Mouse (Mus musculus): ENCODE data around the gene Slc12a4. TPM values are rescaled to one million over a fixed set of nuclear protein-coding genes. Genes with fewer than 3 reads are reported as not detected.
A peak's percentile ranks its signal among the peaks of the same experiment; 100 is the strongest.

Slc12a4 gene
- polyA plus RNA-seq, 1 experiment from 2014 or later = 11.4 TPM

DNA sequence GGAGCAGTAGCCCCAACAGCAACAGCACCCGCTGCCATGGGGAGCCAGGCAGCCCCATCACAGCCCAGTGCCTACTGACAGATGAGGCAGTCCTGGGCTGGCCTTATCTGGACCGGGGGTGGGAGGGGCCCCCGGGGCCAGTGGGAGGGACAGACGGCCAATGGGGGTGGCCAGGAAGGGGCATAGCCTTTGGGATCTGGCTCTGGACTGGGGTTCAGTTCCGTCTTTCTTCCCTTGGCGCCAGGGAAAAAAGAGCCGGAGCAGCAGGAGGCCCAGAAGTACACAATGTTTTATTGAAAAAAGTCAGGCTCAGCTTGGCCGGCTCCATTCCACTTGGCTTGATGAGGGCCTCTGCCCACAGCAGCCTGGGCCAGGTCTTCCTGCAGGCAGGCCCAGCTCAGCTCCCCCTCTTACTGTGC, 22.6 kb downstream of the Slc12a4 start, which contains the start of gene Lcat:
Lcat (minus strand) TSS at position 62 of the 419 bp plus-strand sequence.
- ATAC-seq (replicated peaks; ENCODE audit: low FRiP score) (no peak), DNase-seq (ENCODE audit: low spot score) (peak; percentile 51)
- Histone ChIP-seq H3K4me1 (replicated peaks; ENCODE audit: control insufficient read depth, insufficient read depth, low read length) (no peaks in the 10 kb centered on the region), H3K36me3 (ENCODE audit: control insufficient read depth, insufficient read depth, low read length) (no peaks in the 10 kb centered on the region), H3K9me3 (ENCODE audit: control insufficient read depth, low read length) (no peaks in the 10 kb centered on the region), H3K4me3 (ENCODE audit: low read depth, low read length) (no peak within 1 kb of the TSS), H3K27ac (ENCODE audit: low read depth, low read length) (no peak within 1 kb of the TSS), H3K4me2 (ENCODE audit: low read depth, low read length, severe bottlenecking) (no peak within 1 kb of the TSS), H3K9ac (ENCODE audit: low read length) (no peak within 1 kb of the TSS), H3K27me3 (ENCODE audit: control insufficient read depth, insufficient read depth, low read length) (no peaks in the 10 kb centered on the region)
- 55% methylated on average over 7 of the region's 8 CpGs for WGBS

GRCm38 (mm10) chr8:105942542-105942941, 23.4 kb downstream of the Slc12a4 start:
- H3K9me3 ChIP-seq (ENCODE audit: control insufficient read depth, low read length) = no peaks in the 10 kb centered on the region
- DNase-seq (ENCODE audit: low spot score) (peak; percentile 33), ATAC-seq (replicated peaks; ENCODE audit: low FRiP score) (no peak)
- no peak overlapping the region for H3K4me3 ChIP-seq (ENCODE audit: low read depth, low read length)
- no peaks in the 10 kb centered on the region for H3K27me3 ChIP-seq (ENCODE audit: control insufficient read depth, insufficient read depth, low read length)
- H3K4me2 ChIP-seq (ENCODE audit: low read depth, low read length, severe bottlenecking) = no peak overlapping the region
- H3K4me1 ChIP-seq (replicated peaks; ENCODE audit: control insufficient read depth, insufficient read depth, low read length) = 0 out of 2 replicates have a peak, but pooled peaks cover 2% of the 10 kb centered on the region
- H3K36me3 ChIP-seq (ENCODE audit: control insufficient read depth, insufficient read depth, low read length) = no peaks in the 10 kb centered on the region
- WGBS = 97% methylated on average over 5 of the region's 5 CpGs
- H3K27ac ChIP-seq (ENCODE audit: low read depth, low read length) = no peak overlapping the region
- no peak overlapping the region for H3K9ac ChIP-seq (ENCODE audit: low read length)

DNA sequence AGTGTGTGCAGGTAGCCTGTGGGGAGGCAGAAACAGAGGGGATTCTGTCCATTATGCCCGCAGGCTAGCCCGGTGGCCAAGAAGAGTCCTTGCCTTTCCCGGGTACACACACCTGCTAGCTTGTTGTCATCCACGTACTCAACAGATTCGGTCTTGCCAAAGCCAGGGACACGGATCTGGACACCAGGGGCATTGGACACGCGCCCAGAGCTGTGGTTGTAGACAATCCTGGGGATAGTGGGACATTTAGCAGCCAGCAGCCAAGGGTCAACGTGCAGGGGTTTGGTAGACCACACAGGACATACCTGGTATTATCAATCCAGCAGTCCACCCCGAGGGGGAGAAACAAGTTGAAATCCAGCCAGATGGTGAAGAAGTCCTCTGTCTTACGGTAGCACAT, 23.9 kb downstream of the Slc12a4 start:
- WGBS = 90% methylated on average over 11 of the region's 11 CpGs
- no peak for ATAC-seq (replicated peaks; ENCODE audit: low FRiP score)

GRCm38 (mm10) chr8:105938306-105938669, 27.6 kb downstream of the Slc12a4 start, which contains the start of gene Psmb10:
Gene Psmb10, minus strand, starts transcription at chr8:105938444.
- Histone ChIP-seq H3K4me3 (ENCODE audit: low read depth, low read length) (peak within 1 kb of the TSS; percentile 49), H3K27ac (ENCODE audit: low read depth, low read length) (peak within 1 kb of the TSS; percentile 32; the same call in 1 of the 2 replicates), H3K9me3 (ENCODE audit: control insufficient read depth, low read length) (no peaks in the 10 kb centered on the region), H3K27me3 (ENCODE audit: control insufficient read depth, insufficient read depth, low read length) (no peaks in the 10 kb centered on the region), H3K9ac (ENCODE audit: low read length) (peak within 1 kb of the TSS; percentile 84), H3K4me1 (replicated peaks; ENCODE audit: control insufficient read depth, insufficient read depth, low read length) (peaks cover 6% of the 10 kb centered on the region; the same call in 1 of the 2 replicates), H3K36me3 (ENCODE audit: control insufficient read depth, insufficient read depth, low read length) (no peaks in the 10 kb centered on the region), H3K4me2 (ENCODE audit: low read depth, low read length, severe bottlenecking) (peak within 1 kb of the TSS; percentile 97)
- ATAC-seq (replicated peaks; ENCODE audit: low FRiP score) (no peak), DNase-seq (ENCODE audit: low spot score) (no peak)
- WGBS = 42% methylated on average over 4 of the region's 4 CpGs

More for the DNA sequence above, 23.9 kb downstream of the Slc12a4 start:
- Histone ChIP-seq H3K9ac (ENCODE audit: low read length) (no peak overlapping the region), H3K36me3 (ENCODE audit: control insufficient read depth, insufficient read depth, low read length) (no peaks in the 10 kb centered on the region), H3K9me3 (ENCODE audit: control insufficient read depth, low read length) (no peaks in the 10 kb centered on the region), H3K27ac (ENCODE audit: low read depth, low read length) (no peak overlapping the region), H3K27me3 (ENCODE audit: control insufficient read depth, insufficient read depth, low read length) (no peaks in the 10 kb centered on the region), H3K4me1 (replicated peaks; ENCODE audit: control insufficient read depth, insufficient read depth, low read length) (0 out of 2 replicates have a peak, but pooled peaks cover 2% of the 10 kb centered on the region), H3K4me3 (ENCODE audit: low read depth, low read length) (no peak overlapping the region), H3K4me2 (ENCODE audit: low read depth, low read length, severe bottlenecking) (no peak overlapping the region)
- peak; percentile 49 for DNase-seq (ENCODE audit: low spot score)

DNA sequence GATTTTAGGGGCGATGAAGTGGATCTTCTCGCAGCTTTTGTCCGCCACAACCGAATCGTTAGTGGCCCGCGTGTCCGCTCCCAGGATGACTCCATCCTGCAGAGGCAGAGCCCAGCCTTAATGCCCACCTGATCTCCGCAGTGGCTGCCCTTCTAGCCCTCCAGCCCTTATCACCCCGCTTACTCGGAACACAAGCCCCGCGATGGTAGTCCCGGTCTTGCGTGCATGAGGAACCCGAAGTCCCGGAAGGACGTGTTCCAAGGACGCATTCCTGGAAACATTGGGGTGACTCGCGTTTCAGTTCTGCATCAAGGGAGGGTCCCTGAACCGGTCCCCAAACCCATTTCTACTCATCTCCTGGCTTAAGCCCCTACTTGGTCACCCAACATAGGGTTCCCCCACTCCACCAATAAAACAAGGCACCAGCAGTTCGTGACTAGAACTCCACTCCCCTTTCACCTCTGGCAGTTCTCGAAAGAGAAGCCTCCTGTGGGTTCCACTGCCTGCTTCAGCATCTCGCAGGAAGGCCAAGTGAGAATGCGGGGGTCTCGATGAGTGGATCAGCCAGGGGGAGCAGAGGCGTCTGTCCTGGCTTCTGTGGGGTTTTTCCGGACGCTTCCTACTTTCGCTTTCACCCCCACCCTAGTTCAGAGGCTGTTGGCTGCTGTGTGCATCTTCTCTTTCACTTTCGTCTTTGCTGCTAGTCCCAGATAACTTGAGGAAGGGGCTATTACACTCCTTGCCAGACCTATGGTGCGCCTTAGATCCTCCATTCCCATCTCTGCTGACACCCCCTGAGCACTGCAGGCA, 28.2 kb downstream of the Slc12a4 start:
- peak; percentile 62 for DNase-seq (ENCODE audit: low spot score)

GRCm38 (mm10) chr8:105936866-105937475, 28.9 kb downstream of the Slc12a4 start:
- DNase-seq (ENCODE audit: low spot score) (peak; percentile 91), ATAC-seq (replicated peaks; ENCODE audit: low FRiP score) (peak; percentile 88)
- under 1% methylated on average over 30 of the region's 30 CpGs for WGBS
- Histone ChIP-seq H3K4me1 (replicated peaks; ENCODE audit: control insufficient read depth, insufficient read depth, low read length) (peaks cover 6% of the 10 kb centered on the region; the same call in 1 of the 2 replicates), H3K27me3 (ENCODE audit: control insufficient read depth, insufficient read depth, low read length) (no peaks in the 10 kb centered on the region), H3K27ac (ENCODE audit: low read depth, low read length) (peak overlapping the region; percentile 32), H3K4me2 (ENCODE audit: low read depth, low read length, severe bottlenecking) (peak overlapping the region; percentile 97), H3K9ac (ENCODE audit: low read length) (peak overlapping the region; percentile 84), H3K9me3 (ENCODE audit: control insufficient read depth, low read length) (no peaks in the 10 kb centered on the region), H3K36me3 (ENCODE audit: control insufficient read depth, insufficient read depth, low read length) (no peaks in the 10 kb centered on the region), H3K4me3 (ENCODE audit: low read depth, low read length) (peak overlapping the region; percentile 49)

More for the DNA sequence above, 28.2 kb downstream of the Slc12a4 start:
- peak overlapping the region; percentile 84 for H3K9ac ChIP-seq (ENCODE audit: low read length)
- H3K4me3 ChIP-seq (ENCODE audit: low read depth, low read length) = peak overlapping the region; percentile 49
- no peaks in the 10 kb centered on the region for H3K36me3 ChIP-seq (ENCODE audit: control insufficient read depth, insufficient read depth, low read length)
- H3K4me1 ChIP-seq (replicated peaks; ENCODE audit: control insufficient read depth, insufficient read depth, low read length) = peaks cover 6% of the 10 kb centered on the region; the same call in 1 of the 2 replicates
- no peak; the same call in 1 of the 2 replicates for ATAC-seq (replicated peaks; ENCODE audit: low FRiP score)
- WGBS = 1% methylated on average over 33 of the region's 33 CpGs
- H3K27me3 ChIP-seq (ENCODE audit: control insufficient read depth, insufficient read depth, low read length) = no peaks in the 10 kb centered on the region
- no peaks in the 10 kb centered on the region for H3K9me3 ChIP-seq (ENCODE audit: control insufficient read depth, low read length)
- H3K27ac ChIP-seq (ENCODE audit: low read depth, low read length) = peak overlapping the region; percentile 32; the same call in 1 of the 2 replicates
- H3K4me2 ChIP-seq (ENCODE audit: low read depth, low read length, severe bottlenecking) = peak overlapping the region; percentile 97

DNA sequence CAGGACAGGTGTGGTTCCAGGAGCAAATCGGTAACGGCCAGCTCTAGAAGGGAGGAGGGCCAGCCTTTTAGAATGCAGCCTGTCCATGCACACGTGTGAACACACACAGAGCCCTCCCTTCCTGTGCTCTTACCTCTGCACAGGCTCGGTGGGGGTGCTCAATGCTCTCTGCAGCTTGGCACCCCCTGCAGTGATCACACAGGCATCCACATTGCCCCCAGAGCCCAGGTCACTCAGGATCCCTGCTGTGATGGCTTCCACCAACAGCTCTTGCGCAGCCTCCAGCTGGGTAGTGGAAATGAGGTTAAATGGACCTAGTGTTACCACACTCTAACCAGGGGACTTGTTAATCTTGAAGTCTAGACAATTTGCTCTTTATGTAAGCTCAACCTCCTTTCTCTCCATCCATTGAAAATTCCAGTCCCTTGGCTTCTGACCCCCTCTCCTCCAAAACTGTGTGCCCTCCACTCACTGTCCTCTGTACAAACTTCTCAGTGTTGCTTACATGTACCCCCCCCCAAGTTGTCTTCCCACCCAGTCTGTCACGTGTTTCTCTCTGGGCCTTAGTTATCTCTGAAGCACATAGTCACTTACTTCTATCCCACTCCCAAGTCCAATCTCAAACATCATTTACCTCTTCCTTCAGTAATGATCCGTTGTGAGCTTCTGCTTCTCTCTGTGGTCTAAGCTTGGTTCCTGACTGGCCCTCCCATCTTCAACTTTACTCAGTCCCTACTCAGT, 29.9 kb downstream of the Slc12a4 start:
- Histone ChIP-seq H3K27me3 (ENCODE audit: control insufficient read depth, insufficient read depth, low read length) (no peaks in the 10 kb centered on the region), H3K4me1 (replicated peaks; ENCODE audit: control insufficient read depth, insufficient read depth, low read length) (peaks cover 6% of the 10 kb centered on the region; the same call in 1 of the 2 replicates), H3K4me3 (ENCODE audit: low read depth, low read length) (peak overlapping the region; percentile 49), H3K36me3 (ENCODE audit: control insufficient read depth, insufficient read depth, low read length) (no peaks in the 10 kb centered on the region), H3K27ac (ENCODE audit: low read depth, low read length) (no peak overlapping the region), H3K9me3 (ENCODE audit: control insufficient read depth, low read length) (no peaks in the 10 kb centered on the region), H3K9ac (ENCODE audit: low read length) (peak overlapping the region; percentile 84), H3K4me2 (ENCODE audit: low read depth, low read length, severe bottlenecking) (peak overlapping the region; percentile 97)
- DNase-seq (ENCODE audit: low spot score) (no peak), ATAC-seq (replicated peaks; ENCODE audit: low FRiP score) (no peak)
- 27% methylated on average over 7 of the region's 7 CpGs for WGBS

DNA sequence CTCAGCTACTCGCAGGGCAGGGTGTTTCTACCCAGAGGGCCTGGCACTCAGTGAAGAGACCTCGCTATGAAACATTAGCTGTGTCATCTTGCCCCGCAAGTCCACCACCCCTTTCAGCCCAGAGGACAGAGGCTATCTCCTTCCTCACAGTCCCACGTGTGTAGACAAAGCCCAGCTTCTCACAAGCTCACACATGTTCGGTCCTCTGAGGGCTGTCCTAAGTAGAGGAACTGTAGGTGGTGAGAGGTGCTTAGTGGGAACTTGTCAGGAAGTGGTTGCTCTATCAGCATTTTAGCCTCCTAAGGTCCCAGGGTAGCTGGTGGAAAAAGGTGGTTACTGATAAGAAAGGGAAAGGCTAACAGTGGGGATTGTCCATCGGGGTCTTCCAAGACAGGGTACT, 30.8 kb downstream of the Slc12a4 start:
- no peak overlapping the region for H3K9ac ChIP-seq (ENCODE audit: low read length)
- H3K4me2 ChIP-seq (ENCODE audit: low read depth, low read length, severe bottlenecking) = no peak overlapping the region
- WGBS = 88% methylated on average over 6 of the region's 6 CpGs
- H3K4me1 ChIP-seq (replicated peaks; ENCODE audit: control insufficient read depth, insufficient read depth, low read length) = peaks cover 6% of the 10 kb centered on the region; the same call in 1 of the 2 replicates
- H3K27ac ChIP-seq (ENCODE audit: low read depth, low read length) = no peak overlapping the region
- ATAC-seq (replicated peaks; ENCODE audit: low FRiP score) (no peak), DNase-seq (ENCODE audit: low spot score) (no peak)
- H3K36me3 ChIP-seq (ENCODE audit: control insufficient read depth, insufficient read depth, low read length) = no peaks in the 10 kb centered on the region
- H3K9me3 ChIP-seq (ENCODE audit: control insufficient read depth, low read length) = no peaks in the 10 kb centered on the region
- H3K27me3 ChIP-seq (ENCODE audit: control insufficient read depth, insufficient read depth, low read length) = no peaks in the 10 kb centered on the region
- no peak overlapping the region for H3K4me3 ChIP-seq (ENCODE audit: low read depth, low read length)
